Mouse (Mus musculus) spleen, adult 10 weeks (tissue): ENCODE data around the gene Snx25. TPM values are rescaled to one million over a fixed set of nuclear protein-coding genes. Genes with fewer than 3 reads are reported as not detected.

ENCODE experiments used
- polyA plus RNA-seq: library from polyadenylated mRNA; stranded (reverse); fragments of 350-450 nt; fragmentation: Illumina TruSeq; extraction: RNeasy Lipid Tissue Mini Kit (QIAGEN cat#74804); gene quantifications from one replicate; pipeline ENCODE4 v1.2.3, GENCODE M21; 2015; ENCODE audit warnings: low replicate concordance; ENCODE audit not compliant: insufficient read depth

The Snx25 gene
- 37.8 TPM for polyA plus RNA-seq

DNA sequence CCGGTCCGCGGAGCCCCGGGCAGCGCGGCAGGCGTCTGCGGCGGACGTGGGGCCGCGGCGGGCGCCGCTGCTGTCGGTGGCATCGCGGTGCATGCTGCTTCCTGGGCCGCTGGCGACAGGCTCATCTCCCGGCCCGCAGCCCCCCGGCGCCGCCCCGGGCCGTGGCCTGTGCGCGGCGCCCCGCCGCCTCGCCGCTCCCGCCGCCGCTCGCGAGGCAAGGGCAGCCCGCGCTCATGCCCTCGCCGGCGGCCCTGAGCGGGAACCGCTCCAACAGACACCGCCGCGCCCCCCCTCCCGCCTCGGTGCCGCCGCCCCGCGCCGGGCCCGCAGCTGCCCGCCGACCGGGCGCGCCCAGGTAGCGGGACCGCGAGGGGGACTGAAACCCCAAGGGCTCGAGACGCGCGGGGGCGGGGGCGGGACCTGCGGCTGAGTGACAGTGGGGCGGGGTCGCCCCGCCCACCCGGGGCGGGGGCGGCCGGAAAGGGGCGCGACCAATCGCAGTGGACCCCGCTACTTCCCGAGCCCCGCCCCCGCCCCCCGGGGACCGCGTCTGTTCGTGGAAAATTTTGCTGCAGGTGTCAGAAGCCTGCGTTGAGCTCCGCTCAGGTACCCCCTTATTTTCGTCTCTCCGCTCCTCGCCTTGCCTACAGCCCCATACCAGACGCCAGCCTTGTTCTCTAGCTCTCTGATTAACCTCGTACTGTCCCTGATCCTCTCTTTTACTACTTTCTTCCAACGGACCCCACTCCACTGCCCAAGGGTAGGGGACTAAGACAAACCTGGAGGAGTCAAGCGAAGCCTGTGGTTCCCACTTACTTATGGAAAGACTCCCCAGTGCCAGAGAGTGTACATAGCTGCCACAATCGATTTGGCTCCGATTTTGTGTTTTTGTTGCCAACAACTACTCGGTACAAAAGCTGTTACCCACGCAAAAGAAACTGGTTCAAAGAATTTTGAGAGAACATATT lies at the start of gene Snx25:
TSS of gene Snx25 (minus strand) at position 96 of the 968 bp plus-strand sequence.

DNA sequence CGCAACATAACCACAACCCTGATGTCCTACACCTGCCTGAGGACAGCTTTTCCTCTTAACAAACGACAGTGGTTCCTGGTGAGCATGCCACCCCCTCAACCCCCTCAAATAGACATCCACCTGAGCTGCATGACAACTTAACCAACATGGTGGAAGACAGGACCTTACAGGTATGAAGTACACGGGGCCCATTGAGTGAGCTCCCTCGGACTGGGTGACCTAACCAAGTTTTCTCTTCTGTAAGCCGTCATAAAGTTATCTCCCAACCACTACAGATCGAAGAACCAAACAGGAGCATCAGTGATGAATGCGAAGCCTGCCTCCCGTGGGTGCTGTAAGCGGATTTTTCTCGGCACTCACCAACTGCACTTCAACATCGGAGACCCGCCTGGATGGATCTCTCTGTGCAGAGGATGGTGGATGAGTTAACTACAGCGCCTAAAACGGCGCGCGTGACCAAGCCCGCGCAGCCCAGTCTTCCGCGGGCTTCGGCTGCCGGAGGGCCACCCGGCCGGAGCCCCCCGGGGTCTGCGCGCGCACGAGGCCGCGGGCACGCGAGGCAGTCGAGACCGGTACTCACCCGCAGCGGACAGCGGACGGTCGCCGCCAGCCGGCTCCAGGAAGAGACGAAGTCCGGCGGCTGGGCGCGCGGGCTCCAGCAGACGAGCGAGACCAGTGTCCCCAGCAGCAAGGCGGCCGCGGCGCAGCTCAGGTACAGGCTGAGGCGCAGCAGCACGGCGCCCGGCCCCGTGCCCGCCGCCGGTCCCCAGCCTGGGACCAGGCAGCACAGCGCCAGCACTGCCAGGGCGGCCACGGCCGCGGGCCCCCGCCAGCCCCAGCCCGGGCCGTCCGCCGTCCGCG lies 527 bp downstream of the Snx25 start, which contains the start of gene Cfap97:
TSS of gene Cfap97 (plus strand) at position 570 of the 861 bp plus-strand sequence.

DNA sequence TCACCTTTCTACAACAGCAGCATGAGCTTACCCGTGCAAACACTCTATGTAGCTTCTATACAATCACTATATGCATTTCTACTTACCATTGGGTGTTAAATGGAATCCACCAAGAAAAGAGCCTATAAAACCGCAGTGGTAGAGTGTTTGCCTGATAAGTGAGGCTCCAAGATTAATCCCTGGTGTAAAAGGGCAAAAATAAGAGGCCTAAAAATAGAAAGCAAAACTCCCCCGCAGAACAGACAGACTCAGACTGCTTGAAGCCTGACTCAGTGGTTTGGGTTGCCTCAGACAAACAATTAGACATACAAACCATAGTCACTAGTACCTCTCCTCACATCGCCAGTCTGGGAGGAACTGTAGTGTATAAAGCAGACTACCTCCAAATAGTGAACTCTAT lies 146.4 kb downstream of the Snx25 start, which contains the start of gene Ankrd37:
TSS of gene Ankrd37 (minus strand) at position 112 of the 400 bp plus-strand sequence.

DNA sequence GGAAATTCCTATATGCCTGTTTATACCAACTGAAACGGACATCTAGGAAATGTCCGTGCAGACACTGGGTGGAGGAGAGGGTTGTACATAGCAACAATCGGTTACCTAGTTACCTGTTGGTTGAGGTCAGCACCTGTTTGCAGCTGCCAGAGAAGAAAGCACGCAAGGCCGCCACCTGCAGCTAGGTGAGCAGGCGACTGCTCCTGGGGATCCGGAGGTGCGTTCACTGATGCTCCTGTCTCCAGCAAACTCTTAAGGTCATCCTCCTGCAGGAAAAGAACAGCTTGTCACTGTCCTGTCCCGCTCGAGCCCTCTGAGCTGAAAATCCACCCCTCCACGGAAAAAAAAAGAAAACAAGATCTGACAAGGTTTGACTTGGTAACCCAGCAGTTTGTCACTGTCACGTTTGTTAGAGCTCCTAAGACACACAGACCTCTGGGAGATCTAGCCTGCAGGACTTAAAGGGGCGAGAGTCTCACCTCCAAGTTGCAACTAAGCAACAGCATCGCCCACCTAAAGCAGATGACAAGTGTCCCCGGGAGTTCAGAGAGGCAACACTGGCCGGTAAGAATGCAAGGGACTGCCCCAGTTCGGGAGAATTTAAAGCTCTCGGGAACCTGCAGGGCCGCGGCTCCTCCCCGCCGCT lies 152.7 kb downstream of the Snx25 start, which contains the start of gene Lrp2bp:
TSS of gene Lrp2bp (plus strand) at position 166 of the 646 bp plus-strand sequence.

Other genes with a start within 250 kb of the Snx25 start
- not detected for gene Ccdc110, start 217.5 kb downstream of the Snx25 start, polyA plus RNA-seq
- gene 1700029J07Rik, start 176.9 kb downstream of the Snx25 start, polyA plus RNA-seq, result 11.9 TPM
- 51.8 TPM for gene Ufsp2, start 176.6 kb downstream of the Snx25 start, polyA plus RNA-seq
- gene Lrp2bp, start 152.9 kb downstream of the Snx25 start, polyA plus RNA-seq, result 0.17 TPM
- 21.4 TPM for gene Ankrd37, start 146.5 kb downstream of the Snx25 start, polyA plus RNA-seq
- 28.4 TPM for gene Cfap97, start 388 bp downstream of the Snx25 start, polyA plus RNA-seq
- 76.0 TPM for gene Slc25a4, start 59.1 kb upstream of the Snx25 start, polyA plus RNA-seq
- not detected for gene Helt, start 142.5 kb upstream of the Snx25 start, polyA plus RNA-seq